Mouse (Mus musculus) heart, adult 8-10 months (tissue): ENCODE data around the gene Wnt7a. TPM values are rescaled to one million over a fixed set of nuclear protein-coding genes. Genes with fewer than 3 reads are reported as not detected.

Experiments used
- DNase-seq: peaks from one replicate; pipeline ENCODE4 v3.0.0; 2022; ENCODE audit warnings: low spot score
- total RNA-seq, 4 experiments: library from RNA; stranded (reverse); gene quantifications; 2 replicates each; pipeline ENCODE4 v1.2.4; 2022

The Wnt7a gene
- total RNA-seq, 4 experiments from 2014 or later = not detected

- no peak for DNase-seq
Observed at GRCm38 (mm10) chr6:91339612-91340246, 71.4 kb downstream of the Wnt7a start.

- no peak for DNase-seq
Observed at GRCm38 (mm10) chr6:91335470-91335869, 75.7 kb downstream of the Wnt7a start.

- DNase-seq = no peak
Observed at GRCm38 (mm10) chr6:91331886-91332285, 79.3 kb downstream of the Wnt7a start.

GRCm38 (mm10) chr6:91325556-91325955, 85.6 kb downstream of the Wnt7a start:
- DNase-seq = no peak

GRCm38 (mm10) chr6:91324752-91325151, 86.4 kb downstream of the Wnt7a start:
- DNase-seq = no peak

- DNase-seq = no peak
Observed at GRCm38 (mm10) chr6:91322001-91322772, 89.0 kb downstream of the Wnt7a start.

Other genes with a start within 250 kb of the Wnt7a start
- gene Fbln2, start 198.9 kb downstream of the Wnt7a start, total RNA-seq = 10 to 100 TPM; 42.1 to 59.3 (median 49.9) TPM
- gene Chchd4, start 62.2 kb upstream of the Wnt7a start, total RNA-seq = 10 to 100 TPM; 14.5 to 20.5 (median 16.6) TPM
- 10 to 100 TPM; 22.0 to 29.4 (median 26.1) TPM for gene Tmem43, start 62.3 kb upstream of the Wnt7a start, total RNA-seq
- gene Xpc, start 104.5 kb upstream of the Wnt7a start, total RNA-seq = 10 to 100 TPM in 3 of 4 experiments, 1 to 10 TPM in 1; 9.6 to 11.0 (median 10.7) TPM
- gene Lsm3, start 104.6 kb upstream of the Wnt7a start, total RNA-seq = 10 to 100 TPM; 61.4 to 69.1 (median 65.6) TPM